Mouse (Mus musculus) spleen, adult 2 months (tissue): ENCODE results near the gene Nlrp4b. TPM values are rescaled to one million over a fixed set of nuclear protein-coding genes. Genes with fewer than 3 reads are reported as not detected.
"Not testable (repeated sequence)": the region's sequence is repeated elsewhere in the genome, so short reads cannot be mapped to it uniquely, and the experiment has no call there.

Source experiments
- DNase-seq, 2 experiments: peaks; one replicate each; pipeline versions ENCODE4 v3.0.0 to v3.0.0-alpha.2; 2012 to 2021; ENCODE audit warnings: low spot score in 2 of 2, low read depth in 1 of 2
- H3K27ac ChIP-seq: fragments of 200-500 bp; 2 replicates; pipeline ENCODE4 v1.5.1; 2012; ENCODE audit warnings: low read length, inconsistent platforms; ENCODE audit not compliant: insufficient read depth
- H3K27me3 ChIP-seq: fragments of 200-500 bp; 2 replicates; pipeline ENCODE4 v1.6.1; 2012; ENCODE audit warnings: mild to moderate bottlenecking, moderate library complexity, low read length, inconsistent platforms; ENCODE audit not compliant: control insufficient read depth, insufficient read depth
- H3K36me3 ChIP-seq: fragments of 200-500 bp; 2 replicates; pipeline ENCODE4 v1.6.1; 2012; ENCODE audit warnings: mild to moderate bottlenecking, low read length, inconsistent platforms; ENCODE audit not compliant: control insufficient read depth, insufficient read depth
- H3K4me1 ChIP-seq: fragments of 200-500 bp; 2 replicates; pipeline ENCODE4 v1.6.1; 2011; ENCODE audit warnings: inconsistent platforms; ENCODE audit not compliant: control insufficient read depth, insufficient read depth, insufficient read length
- H3K4me3 ChIP-seq: fragments of 200-500 bp; 2 replicates; pipeline ENCODE4 v1.5.1; 2011; ENCODE audit warnings: mild to moderate bottlenecking, inconsistent platforms; ENCODE audit not compliant: insufficient read depth, insufficient read length; ENCODE audit errors: extremely low read depth
- CTCF ChIP-seq: fragments of 200-500 bp; IDR thresholded peaks from 2 replicates; pipeline ENCODE4 v1.5.1; 2011; ENCODE audit warnings: mild to moderate bottlenecking, inconsistent platforms; ENCODE audit not compliant: insufficient read depth, insufficient read length, insufficient replicate concordance; ENCODE audit errors: extremely low read depth
- POLR2A ChIP-seq: fragments of 200-500 bp; IDR thresholded peaks from 2 replicates; pipeline ENCODE4 v1.6.1; 2011; ENCODE audit warnings: low read depth, low read length, inconsistent platforms
- WGBS: fragments of 180-500 bp; shearing (Covaris S2); methylation state at CpG from one replicate; pipeline ENCODE4 v1.1.7; 2018; 5-methylcytosine and 5-hydroxymethylcytosine counted together
- polyA plus RNA-seq: library from polyadenylated mRNA; depleted of rRNA; stranded (reverse); fragments of >200 nt; gene quantifications from 2 replicates; pipeline ENCODE4 v1.2.3, GENCODE M21; 2012; rRNA removed

Nlrp4b gene
- polyA plus RNA-seq: not detected in 2 replicates

- DNase-seq: no peak
- no peaks in the 10 kb centered on the region for H3K36me3 ChIP-seq
- no peak for TF ChIP-seq POLR2A
- TF ChIP-seq CTCF: no peak
- whole genome bisulfite sequencing: 93% methylated on average over 1 of the region's 1 CpGs
- H3K27me3 ChIP-seq: no peaks in the 10 kb centered on the region
- H3K27ac ChIP-seq: no peak within 1 kb of the TSS
- no peaks in the 10 kb centered on the region for H3K4me1 ChIP-seq
- H3K4me3 ChIP-seq: no peak within 1 kb of the TSS
These were observed at the start of gene Nlrp4b for GRCm38 (mm10) chr7:10687489-10687888. Gene Nlrp4b (plus strand): TSS chr7:10687789.

- Histone ChIP-seq H3K36me3 (no peaks in the 10 kb centered on the region), H3K4me3 (no peak within 1 kb of the TSS), H3K27ac (no peak within 1 kb of the TSS), H3K27me3 (no peaks in the 10 kb centered on the region), H3K4me1 (no peaks in the 10 kb centered on the region)
- no peak for TF ChIP-seq CTCF
- TF ChIP-seq POLR2A: no peak
- DNase-seq: no peak
These were observed 66.7 kb downstream of the Nlrp4b start, which contains the start of gene Vmn1r71 for GRCm38 (mm10) chr7:10754264-10754663. Gene Vmn1r71 (minus strand): TSS chr7:10754364.

GRCm38 (mm10) chr7:10757551-10757950 is 70.0 kb downstream of the Nlrp4b start:
- H3K4me3 ChIP-seq, H3K4me1 ChIP-seq, H3K36me3 ChIP-seq, DNase-seq, H3K27ac ChIP-seq, H3K27me3 ChIP-seq: not testable (repeated sequence)

Other genes starting within 250 kb of the Nlrp4b start
- gene Vmn1r67, start 244.5 kb upstream of the Nlrp4b start, polyA plus RNA-seq: not detected in 2 replicates
- 0.14 TPM in 2 replicates for gene Zik1, start 192.4 kb upstream of the Nlrp4b start, polyA plus RNA-seq
- gene Vmn1r68, start 129.3 kb upstream of the Nlrp4b start, polyA plus RNA-seq: not detected in 2 replicates
- not detected in 2 replicates for gene Vmn1r69, start 74.1 kb upstream of the Nlrp4b start, polyA plus RNA-seq
- not detected in 2 replicates for gene Vmn1r70, start 56.3 kb upstream of the Nlrp4b start, polyA plus RNA-seq
- gene Vmn1r71, start 66.6 kb downstream of the Nlrp4b start, polyA plus RNA-seq: not detected in 2 replicates
- gene Zscan4b, start 217.3 kb downstream of the Nlrp4b start, polyA plus RNA-seq: not detected in 2 replicates